Mouse (Mus musculus): ENCODE measurements around the gene Zbed3. TPM values are rescaled to one million over a fixed set of nuclear protein-coding genes. Genes with fewer than 3 reads are reported as not detected.

Gene Zbed3
- 14.5 TPM for total RNA-seq (2023)

DNA sequence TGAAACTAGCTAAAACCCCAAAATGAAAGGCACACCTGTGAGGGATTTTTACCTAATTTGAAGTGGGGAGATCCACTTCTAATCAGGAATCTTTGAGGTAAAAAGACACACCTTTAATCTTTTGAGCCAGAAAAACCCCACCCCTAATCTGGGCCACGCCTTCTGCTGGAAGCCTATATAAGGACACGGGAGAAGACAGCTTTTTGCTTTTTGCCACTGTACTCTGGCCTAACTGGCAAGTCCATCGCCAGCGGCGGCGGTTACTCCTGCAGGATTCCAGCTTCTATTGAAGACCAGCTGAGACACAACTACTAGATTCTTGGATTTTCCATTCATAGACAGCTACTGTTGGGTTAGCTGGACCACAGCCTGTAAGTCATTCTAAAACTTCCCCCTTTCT is at the start of gene Zbed3:
TSS of gene Zbed3 (plus strand) at position 213 of the 400 bp plus-strand sequence.

DNA sequence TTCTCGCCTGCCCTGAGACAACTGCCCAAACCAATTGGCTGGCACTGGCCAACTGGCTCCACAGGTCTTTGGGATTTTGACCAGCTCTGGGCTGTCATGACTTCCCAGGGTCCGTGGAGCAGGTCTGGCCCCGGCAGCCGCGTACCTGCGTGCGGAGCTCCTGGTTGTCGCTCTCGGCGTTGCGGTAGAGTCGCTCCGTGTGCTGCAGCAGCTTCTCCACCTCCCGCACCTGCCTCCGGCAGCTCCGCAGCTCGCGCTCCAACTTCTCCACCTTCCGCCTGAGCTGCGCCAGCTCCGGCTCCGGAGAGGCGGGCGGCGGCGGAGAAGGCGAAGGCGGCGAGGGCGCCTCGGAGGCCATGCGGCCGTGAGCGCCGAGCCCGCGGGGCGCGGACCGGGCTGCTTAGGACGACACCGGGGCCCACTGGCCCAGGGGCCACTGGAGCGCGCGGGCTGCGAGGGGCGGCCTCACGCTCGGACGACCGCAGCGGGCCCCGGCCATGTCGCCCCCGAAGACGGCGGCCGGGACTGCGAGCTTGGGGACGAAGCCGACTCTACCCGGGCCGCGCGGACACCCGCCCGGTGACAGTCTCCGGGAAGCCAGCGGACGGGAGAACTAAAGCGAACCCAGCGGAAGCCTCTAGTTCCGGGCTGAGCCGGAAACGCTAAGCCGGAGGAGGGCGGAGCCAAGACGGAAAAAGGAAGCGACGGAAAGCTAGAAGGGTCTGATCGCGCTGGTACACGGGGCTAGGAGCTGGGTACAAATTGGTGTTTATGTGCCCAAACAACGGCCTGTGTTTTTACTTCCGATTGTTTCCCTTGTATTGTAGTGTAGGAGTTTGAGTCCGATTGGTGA is 51.5 kb downstream of the Zbed3 start, which contains the start of gene Aggf1:
TSS of gene Aggf1 (minus strand) at position 652 of the 853 bp plus-strand sequence.

Other genes with a start within 250 kb of the Zbed3 start
- gene Pde8b, start 73.3 kb upstream of the Zbed3 start, total RNA-seq (2023), result not detected
- gene Aggf1, start 51.7 kb downstream of the Zbed3 start, total RNA-seq (2023), result 45.0 TPM
- gene Crhbp, start 121.3 kb downstream of the Zbed3 start, total RNA-seq (2023), result not detected
- gene S100z, start 155.1 kb downstream of the Zbed3 start, total RNA-seq (2023), result not detected
- gene F2rl1, start 201.6 kb downstream of the Zbed3 start, total RNA-seq (2023), result 25.4 TPM

Measured in CD4-positive naive resting alpha-beta T cell, adult 76 days (primary cell).